Mouse (Mus musculus): ENCODE results near the gene Gm37240.
A peak's percentile ranks its signal among the peaks of the same experiment; 100 is the strongest.

The Gm37240 gene

DNA sequence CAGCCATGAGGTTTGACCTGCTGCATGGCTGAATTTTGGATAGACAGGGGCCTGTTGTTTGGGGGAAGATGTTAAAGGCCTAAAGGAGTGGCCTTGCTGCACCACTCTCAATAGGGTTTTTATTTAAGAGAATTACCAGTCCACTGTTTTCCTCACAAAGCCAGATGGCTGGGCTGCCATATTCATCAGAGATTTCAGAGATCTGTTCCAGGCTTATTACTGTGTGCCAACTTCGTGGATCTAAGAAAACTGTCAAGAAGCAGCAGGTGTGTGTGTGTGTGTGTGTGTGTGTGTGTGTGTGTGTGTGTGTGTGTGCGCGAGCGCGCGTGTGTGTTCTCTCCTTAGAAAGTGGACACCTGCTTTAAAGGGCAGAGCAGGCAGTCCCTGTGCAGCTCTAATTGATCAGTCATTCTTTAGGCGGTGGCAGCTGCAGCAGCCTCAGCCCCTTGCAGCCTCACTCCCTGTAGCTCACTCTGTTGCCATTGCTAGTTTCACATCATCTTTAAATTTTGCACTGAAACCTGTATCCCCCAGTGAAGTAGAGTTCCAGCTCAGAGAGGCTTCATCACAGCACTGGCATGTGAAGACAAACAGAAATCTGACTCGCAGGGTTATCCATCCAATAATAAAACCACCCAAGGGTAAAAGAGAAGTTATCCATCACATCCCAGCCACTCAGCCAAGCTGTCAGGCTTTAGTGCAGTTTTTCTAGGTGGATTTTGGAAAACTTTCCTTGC is 252.8 kb downstream of the Gm37240 start:
- DNase-seq (ENCODE audit: low spot score in 2 of 2): no peak

DNA sequence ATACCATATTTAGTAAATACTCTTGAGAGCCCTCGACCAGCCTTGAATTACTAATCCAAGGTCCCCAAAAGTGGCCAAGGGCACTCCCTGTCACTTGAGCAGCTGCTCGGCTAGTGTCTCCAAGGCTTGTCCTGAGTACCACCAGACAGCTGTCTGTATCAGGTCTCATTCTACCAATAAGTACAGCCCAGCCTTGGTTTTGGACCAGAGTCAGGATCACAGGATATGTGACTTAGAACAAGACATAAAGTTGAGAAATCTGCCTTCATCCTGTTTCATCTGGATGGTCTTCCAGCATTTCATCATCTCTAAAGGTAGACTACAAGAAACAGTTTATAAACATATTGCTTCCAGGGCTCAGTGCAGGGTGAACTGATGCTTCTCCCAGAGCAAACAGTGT is 253.6 kb downstream of the Gm37240 start:
- no peak for DNase-seq (ENCODE audit: low spot score in 2 of 2)

DNA sequence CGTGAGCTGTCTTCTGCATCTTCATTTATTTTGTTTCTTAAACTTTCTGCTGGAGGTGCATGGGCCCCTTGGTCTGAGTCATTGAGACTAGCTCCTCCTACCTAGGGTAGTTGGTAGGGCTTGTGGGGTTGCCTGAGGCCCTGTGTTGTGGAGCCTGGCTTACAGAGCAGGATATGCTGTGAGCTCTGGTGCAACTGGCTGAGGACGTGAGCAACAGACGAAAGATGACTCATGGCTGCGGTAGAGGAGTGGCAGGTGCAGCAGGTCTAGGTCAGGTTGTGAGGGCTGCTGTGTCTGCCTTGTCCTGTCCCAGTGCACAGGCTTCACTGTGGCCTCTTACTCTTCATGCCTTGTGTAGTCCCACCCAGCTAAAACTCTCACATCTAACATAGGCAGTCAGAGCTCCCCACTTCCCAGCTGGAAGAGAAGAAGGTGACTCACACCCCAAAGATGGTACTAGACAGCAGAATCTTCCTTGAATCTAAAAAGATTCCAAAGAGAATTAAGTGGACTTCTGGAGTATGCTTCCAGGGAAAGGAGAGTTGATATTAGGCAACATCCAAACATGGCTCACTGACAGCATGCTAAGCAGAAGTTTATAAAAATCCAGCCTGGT is 257.3 kb downstream of the Gm37240 start:
- DNase-seq (ENCODE audit: low spot score in 2 of 2): no peak

DNA sequence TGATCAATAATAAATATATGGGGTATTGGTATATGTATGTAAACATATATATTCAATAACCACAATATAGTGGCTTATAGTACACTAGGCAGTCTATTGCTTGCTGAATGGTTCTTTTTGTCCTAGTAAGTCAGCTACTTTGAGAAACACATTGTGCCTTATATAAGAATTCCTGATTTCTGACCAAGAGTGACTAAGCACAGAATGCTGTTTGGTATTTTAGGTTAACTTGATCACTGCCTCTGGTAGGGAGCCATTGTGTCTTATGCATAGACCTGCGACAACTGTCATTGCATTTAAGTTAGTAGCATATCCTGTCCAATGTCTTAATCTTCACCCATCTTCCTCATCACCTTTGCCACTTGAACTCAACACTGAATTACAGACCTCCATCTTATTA is 267.6 kb downstream of the Gm37240 start:
- DNase-seq (ENCODE audit: low spot score in 2 of 2): no peak

DNA sequence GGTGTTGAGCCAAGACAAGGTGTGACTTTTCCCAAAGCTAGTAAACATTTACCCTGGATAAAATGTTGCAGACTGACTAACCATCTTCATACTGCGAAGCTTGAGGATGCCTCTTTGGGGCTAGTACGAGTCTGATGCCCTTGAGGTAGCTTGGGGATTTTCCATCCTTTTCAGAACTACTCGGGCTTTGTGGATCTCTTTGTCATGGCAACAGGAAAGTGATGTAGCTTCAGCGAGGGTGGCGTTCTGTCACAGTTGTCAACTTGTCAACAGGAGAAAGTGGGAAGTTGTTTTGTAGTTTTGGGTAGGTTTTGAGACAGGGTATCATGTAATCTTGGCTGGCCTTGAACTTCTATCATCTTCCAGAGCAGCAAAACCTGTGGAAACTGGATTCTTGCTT is 268.0 kb downstream of the Gm37240 start:
- no peak for DNase-seq (ENCODE audit: low spot score in 2 of 2)

DNA sequence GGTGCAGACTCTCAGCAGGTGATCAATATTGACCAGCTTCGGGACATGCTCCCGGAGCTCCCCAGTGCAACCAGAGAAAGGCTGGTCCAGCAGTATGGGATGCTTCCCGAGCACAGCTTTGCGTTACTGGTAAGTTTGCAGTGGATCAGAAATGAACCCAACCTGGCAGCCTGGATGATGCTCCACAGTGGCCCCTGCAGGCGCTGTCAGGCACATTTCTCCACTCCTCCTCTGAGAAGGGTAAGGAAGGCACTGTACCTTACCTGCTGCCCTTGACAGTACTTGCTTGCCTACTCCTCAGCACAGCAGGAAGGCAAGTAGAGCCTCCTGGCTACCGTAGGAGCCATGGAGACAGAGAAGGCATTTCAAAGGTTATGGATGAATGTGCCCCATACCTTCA is 268.4 kb downstream of the Gm37240 start:
- DNase-seq (ENCODE audit: low spot score in 2 of 2): no peak

DNA sequence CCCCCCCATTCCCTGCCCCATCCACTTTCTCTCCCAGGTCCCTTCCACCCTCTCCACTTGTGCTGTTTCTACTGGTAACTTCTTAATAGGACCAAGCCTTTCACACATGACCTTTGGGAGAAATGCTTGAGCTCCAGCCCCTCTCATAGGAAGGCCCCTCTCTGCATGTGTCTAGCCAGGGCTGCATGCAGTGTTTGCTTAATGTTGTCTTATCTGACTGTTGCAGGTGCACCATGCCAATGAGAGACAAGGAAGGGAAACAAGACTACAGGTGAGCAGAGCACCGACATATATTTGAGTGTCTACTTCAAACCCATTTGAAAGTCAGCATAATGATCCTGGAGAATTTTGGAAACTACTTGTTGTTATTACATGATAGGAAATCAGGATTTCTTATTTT is 270.9 kb downstream of the Gm37240 start:
- no peak for DNase-seq (ENCODE audit: low spot score in 2 of 2)

DNA sequence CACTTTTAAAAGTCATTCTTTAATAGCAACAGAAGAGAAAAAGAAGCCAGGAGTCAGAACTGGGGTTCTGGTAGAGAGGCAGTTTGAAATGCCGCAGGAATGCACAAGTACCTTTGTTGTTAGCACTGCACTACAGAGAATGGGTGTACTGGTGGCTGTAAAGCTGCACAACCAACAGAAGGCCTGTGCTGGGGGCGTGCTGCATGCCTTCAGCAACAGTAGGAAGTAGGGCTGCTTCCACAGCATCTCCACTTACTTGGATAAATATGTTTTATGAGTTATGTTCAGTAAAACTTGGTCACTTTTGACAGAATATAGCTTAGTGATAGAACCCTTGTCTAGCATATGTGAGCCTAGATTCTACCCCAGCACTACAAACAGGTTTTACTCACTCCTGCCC is 279.6 kb downstream of the Gm37240 start:
- no peak for DNase-seq (ENCODE audit: low spot score in 2 of 2)

DNA sequence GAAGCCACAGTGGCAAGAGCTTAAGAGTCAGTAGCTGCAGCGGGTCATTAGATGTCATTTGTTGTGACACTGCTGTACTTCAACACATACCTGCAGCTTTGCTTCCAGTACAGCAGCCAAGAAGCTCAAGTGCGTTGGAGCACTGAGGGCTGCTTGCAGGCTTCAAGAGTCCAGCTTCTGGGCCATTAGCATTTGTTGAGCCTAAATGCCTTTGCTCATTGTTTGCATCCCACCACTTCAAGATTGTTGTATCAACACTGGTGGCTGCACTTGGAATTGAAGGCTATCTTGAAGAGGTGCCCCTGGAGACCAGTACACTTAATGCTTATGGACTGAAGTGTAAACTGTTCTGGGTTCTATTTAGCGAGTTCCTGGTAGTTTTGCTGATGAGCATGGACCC is 280.4 kb downstream of the Gm37240 start:
- DNase-seq (ENCODE audit: low spot score in 2 of 2): no peak

DNA sequence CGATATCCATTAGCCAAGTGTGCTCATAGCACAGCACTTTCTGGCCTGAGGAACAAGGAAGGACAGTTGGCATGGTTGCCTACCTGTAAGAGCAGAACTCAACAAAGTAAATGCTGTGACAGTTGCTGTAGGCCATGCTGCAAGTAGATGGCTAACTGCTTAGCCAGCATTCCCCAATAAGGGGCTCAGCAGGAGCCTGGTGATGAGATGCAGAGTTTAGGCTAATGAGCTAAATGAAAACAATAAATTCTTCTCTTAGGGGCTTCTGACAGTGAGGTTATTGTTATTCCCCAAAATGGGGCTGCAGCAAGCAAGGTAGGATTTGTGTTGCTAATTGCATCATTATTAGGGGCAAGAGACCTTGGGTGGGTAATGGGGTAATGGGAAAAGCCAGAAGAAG is 283.5 kb downstream of the Gm37240 start:
- DNase-seq (ENCODE audit: low spot score in 2 of 2): no peak

DNA sequence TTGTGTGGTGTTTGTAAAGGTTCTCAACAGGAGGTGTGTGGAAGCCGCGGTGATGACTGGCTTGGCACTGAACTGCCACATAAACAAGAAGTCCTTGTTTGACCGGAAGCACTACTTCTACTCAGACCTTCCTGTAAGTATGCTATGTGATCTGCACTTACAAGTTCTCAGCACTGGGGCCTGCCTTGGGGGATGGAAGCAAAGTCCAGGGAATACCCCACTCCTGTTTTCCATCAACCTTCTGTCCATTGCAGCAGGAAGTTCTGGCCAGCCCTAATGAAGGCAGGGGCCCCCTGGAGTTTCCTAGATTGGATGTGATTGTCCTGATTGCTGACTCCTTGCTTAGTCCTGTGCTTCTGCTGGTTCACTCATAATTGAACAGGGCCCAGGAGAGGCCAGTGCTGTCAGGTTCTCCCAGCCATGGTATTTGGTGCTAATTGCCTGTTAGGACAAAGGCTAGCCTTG is 285.4 kb downstream of the Gm37240 start:
- no peak for DNase-seq (ENCODE audit: low spot score in 2 of 2)

DNA sequence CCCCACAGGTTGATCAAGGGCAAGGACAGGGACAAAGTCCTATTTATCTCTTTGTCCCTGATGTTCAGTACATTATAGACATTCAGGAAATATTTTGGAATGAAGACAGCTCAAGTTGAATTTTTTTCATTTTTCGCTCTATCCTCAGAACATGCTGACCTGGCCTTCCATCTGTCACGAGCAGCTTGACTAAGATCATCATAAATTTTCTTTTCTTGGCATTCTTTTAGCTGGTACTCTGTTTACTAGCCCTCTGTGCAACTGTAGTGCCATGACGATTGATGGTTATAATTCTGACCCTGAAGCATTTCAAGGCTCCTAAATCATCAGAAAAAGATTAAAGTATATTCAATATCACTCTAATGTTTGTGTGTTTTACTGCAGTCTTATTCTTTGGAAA is 287.8 kb downstream of the Gm37240 start:
- no peak for DNase-seq (ENCODE audit: low spot score in 2 of 2)

DNA sequence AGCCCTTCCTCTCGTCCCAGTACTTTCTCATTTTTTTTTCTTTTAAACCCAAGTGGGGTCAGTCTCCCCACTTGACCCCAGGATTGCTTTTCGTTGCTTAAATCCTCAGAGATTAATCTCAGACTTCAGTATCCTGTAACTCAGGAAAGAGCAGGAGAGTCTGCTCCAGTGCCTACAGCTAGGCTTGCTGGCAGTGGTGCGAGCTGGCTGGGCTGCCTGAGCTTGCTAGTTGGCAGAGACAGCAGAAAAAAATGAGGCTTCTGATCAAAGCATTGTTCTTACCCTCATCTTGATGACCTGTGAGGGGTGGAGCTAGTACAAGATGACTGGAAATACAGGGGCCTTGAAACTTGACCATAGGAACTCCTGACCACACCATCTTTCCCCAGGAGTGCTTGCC is 292.9 kb downstream of the Gm37240 start:
- no peak for DNase-seq (ENCODE audit: low spot score in 2 of 2)

DNA sequence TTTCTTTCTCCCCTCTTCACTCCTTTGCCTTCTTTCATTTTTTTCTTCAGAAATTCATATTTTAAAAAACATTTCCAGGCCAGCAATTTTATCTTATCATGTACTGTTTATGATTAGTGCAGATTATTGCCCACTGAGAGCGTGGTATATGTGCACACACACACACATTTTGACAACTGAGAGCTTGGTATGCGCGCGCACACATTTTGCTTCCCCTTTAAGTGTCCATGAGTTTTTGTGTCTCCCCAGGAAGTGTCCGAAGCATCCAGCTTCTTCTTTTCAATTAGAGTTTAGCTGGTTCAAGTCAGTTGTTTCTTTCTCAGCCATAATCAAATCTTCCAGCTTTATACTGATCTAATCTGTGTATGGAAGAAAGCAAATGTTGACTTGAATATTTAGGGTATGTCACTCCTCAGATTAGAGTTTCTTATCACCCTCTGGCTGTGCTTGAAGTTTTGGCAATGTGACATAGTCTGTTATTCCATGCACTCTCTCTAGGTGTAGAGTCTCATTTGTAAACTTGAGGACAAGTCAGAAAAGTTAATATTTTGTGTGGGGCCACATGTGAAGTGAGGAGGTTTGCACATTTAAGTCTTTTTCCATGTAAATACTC is 294.6 kb downstream of the Gm37240 start:
- no peak for DNase-seq (ENCODE audit: low spot score in 2 of 2)

DNA sequence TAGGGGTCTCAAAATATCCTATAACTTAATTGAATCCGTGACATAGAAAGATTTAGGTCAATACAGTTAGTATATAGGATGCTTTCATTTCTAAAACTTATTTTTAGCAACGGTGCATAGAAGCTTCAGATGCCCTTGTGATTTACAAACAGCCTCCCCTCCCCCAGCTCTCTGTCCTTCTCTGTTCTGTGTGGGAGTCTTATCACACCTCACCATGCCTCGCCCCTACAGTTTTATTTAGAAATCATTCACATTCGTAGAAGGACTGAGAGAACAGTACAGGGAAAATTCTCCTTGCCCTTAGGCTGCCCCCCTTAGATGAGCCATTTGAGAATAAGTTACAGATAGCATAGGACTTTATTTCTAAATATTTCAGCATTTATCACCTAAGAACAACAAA is 295.3 kb downstream of the Gm37240 start:
- DNase-seq (ENCODE audit: low spot score in 2 of 2): no peak

DNA sequence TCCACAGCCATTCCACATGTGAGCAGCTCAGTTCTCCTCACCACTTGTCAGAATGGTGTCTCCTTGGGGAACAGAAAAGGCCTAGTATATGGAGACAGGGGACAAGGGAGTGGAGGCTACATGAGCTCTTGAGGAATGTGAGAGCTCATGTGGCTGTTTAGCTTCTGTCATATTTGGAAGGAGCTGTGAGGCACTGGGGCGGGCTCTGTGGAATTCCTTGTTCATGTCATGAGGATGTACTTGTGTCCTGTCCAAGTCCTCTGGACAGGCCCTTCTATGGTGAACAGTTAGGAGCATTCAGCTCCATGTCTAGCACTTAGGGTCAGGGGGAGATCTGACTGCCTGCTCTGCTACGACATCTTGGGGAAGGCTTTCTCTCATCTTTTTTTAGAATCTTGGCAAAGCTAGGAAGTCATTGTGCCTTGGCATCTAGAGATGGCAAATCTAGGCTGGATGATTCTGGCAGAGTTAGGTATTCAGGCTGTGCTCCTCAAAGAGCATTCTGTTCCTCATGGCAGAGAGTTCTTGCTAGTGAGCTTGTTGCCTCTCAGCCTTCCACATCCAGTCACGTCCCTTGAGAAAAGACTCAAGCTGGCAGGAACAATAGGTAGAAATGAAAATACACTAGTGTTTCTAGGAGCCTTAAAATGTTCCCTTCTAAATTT is 297.1 kb downstream of the Gm37240 start:
- DNase-seq (ENCODE audit: low spot score in 2 of 2): no peak

DNA sequence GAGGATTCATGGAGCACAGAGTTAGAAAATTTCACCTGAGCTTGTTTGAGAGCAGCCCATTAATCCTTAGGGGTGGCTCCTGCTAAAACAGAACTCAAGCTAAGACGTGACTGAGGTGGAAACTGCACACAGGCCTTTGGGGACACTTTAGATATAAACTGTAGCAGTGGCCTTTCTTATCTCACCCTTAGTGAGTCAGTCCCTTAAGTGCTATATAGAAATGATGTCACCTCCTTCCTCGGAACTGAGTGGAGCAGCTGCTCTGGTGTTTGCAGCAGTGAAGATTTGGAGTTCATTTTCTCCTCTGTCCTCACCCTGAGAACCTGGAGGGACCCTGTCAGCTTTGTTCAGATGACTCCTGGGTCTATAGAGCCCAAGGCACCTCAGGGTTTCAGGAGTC is 298.6 kb downstream of the Gm37240 start:
- DNase-seq (ENCODE audit: low spot score in 2 of 2): no peak

DNA sequence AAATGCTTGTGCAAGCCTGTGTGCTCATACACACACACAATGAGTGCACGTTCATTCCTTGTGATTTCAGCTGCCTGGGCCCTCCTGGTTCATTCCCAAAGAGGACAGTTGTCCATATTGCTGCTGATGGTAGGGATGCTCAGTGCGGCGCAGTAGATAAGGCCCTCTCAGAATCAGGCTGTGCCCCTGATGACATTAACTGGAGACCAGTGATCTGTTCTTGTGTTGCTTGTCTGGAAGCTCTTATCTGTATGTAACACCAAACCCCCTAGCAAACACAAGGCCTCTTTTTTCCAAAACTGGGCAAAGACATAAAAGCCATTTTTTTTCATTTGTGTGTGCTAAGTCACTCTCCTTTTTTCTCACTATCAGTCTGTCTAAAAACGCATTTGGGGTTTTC is 302.4 kb downstream of the Gm37240 start:
- no peak for DNase-seq (ENCODE audit: low spot score in 2 of 2)

DNA sequence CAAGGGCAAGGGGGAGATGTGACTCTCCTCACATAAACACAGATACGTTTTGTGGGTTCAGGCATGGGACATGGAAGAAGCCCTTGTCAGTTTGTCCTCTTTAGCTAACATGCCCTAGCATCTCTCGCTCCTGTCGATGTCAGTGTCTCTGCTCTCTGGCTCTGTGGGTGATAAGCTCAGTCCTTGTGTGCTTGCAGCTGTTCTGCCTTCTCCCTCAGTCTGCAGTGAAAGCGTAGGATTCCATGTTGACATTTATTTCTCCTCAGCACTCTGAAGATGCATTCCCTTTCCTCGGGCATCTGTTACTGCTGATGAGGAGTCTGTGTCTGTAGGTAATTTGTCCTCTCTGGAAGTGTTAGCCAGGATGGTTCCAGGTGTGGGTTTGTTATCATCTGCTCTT is 304.1 kb downstream of the Gm37240 start:
- no peak for DNase-seq (ENCODE audit: low spot score in 2 of 2)

DNA sequence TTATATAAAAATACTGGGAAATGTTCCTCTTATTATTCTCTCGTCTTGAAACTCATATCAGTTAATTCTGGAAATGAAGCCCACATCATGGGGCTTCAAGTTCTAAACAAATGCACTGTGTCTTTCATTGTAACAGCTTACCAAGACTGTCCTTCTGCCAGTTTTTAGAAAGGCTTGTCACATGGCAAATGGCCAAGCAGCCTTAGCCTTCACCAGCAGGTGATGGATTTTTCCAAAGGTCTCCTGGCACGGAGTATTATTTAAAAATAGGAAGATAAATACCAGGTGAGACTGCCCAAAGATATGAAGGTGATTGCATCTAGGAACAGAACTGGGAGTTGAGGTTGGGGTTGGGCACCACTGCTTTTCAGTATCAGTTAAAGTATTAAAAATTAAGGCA is 304.6 kb downstream of the Gm37240 start:
- DNase-seq (ENCODE audit: low spot score in 2 of 2): no peak

DNA sequence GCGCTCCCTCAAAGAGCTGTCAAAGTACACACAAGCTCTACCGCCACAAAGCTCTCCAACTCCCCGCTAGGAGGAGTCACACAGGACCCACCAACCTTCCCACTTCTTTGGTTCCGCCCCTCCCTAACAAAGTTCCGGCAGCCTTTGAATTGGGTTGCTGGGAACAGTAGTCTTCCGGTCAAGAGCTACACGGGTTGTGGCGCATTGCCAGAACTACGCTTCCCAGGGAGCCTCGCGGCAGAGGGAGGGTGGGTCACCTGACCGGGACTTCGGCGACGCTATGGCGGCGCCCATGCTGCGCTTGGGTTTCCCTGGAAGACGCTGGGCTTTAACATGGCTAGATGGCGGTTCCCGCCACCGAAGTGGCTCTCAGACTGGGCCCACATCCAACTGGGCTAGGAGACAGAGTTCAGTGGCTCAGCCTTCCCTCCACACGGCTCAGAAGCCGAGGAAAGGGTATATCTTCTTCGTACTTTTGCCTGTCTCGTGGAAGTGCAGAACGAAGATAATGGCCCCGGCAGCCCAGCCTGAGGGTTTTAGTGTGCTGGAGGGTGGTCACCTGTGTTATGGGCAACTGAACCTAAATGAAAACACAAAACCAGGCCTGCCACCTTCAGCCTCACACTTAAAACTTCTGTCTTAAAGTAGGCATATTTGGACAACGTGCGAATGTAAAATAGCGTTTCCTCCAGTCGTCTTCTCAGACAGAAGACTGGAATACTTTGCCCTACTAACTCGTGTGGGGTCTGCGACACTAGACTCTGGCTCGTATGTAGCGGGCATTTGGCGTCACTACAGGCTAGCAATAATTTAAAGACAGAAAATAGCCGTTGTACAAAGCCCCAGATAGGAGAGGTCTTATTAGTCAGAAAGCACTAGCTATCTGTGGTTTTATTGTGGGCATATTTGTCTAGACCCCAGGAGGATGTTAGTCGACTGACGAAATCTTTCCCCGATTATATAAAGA is 313.2 kb downstream of the Gm37240 start, which contains the start of gene Gatb:
Gene Gatb, plus strand, starts transcription at position 256 of the 967 bp plus-strand sequence.
- peak; percentile 97 to 99 for DNase-seq (ENCODE audit: low spot score in 2 of 2)
